Mouse (Mus musculus) forebrain, embryonic 13.5 days (tissue): ENCODE measurements around the gene Pik3c2a. TPM values are rescaled to one million over a fixed set of nuclear protein-coding genes. Genes with fewer than 3 reads are reported as not detected.

Experiments
- ATAC-seq: fragments of 200-750 bp; cut with Nextera tagmentation; 2 replicates; pipeline ENCODE4 v1.8.0; 2017
- H3K27ac ChIP-seq: fragments of 300-500 bp; sonication (generic); 2 replicates; pipeline ENCODE4 v1.5.1; 2015; ENCODE audit warnings: inconsistent platforms, mild to moderate bottlenecking, moderate library complexity
- H3K27me3 ChIP-seq: fragments of 300-500 bp; sonication (generic); 2 replicates; pipeline ENCODE4 v1.6.1; 2015; ENCODE audit warnings: mild to moderate bottlenecking, inconsistent platforms
- H3K36me3 ChIP-seq: fragments of 300-500 bp; sonication (generic); 2 replicates; pipeline ENCODE4 v1.6.1; 2015; ENCODE audit warnings: mild to moderate bottlenecking, inconsistent platforms; ENCODE audit not compliant: poor library complexity, severe bottlenecking
- H3K4me1 ChIP-seq: fragments of 300-500 bp; sonication (generic); 2 replicates; pipeline ENCODE4 v1.6.1; 2015; ENCODE audit warnings: inconsistent platforms
- H3K4me2 ChIP-seq: fragments of 300-500 bp; sonication (generic); 2 replicates; pipeline ENCODE4 v1.6.1; 2015; ENCODE audit warnings: inconsistent platforms, mild to moderate bottlenecking, moderate library complexity
- H3K4me3 ChIP-seq: fragments of 300-500 bp; sonication (generic); 2 replicates; pipeline ENCODE4 v1.5.1; 2015; ENCODE audit warnings: mild to moderate bottlenecking, inconsistent platforms
- H3K9ac ChIP-seq: fragments of 300-500 bp; sonication (generic); 2 replicates; pipeline ENCODE4 v1.6.1; 2015; ENCODE audit warnings: mild to moderate bottlenecking, inconsistent platforms
- H3K9me3 ChIP-seq: fragments of 300-500 bp; sonication (generic); replicated peaks from 2 replicates; pipeline ENCODE4 v1.6.1; 2016; ENCODE audit warnings: inconsistent platforms
- WGBS: fragments of 180-500 bp; shearing (Covaris S2); methylation state at CpG from one replicate; pipeline ENCODE4 v1.1.7; 2015; 5-methylcytosine and 5-hydroxymethylcytosine counted together
- polyA plus RNA-seq: library from polyadenylated mRNA; unstranded; fragments of >200 nt; fragmentation: Nextera tagmentation; extraction: Ambion mirVana; gene quantifications from 2 replicates; pipeline ENCODE4 v1.2.1, GENCODE M21; 2015

Gene Pik3c2a
- polyA plus RNA-seq: 19.8 and 22.6 TPM in 2 replicates

DNA sequence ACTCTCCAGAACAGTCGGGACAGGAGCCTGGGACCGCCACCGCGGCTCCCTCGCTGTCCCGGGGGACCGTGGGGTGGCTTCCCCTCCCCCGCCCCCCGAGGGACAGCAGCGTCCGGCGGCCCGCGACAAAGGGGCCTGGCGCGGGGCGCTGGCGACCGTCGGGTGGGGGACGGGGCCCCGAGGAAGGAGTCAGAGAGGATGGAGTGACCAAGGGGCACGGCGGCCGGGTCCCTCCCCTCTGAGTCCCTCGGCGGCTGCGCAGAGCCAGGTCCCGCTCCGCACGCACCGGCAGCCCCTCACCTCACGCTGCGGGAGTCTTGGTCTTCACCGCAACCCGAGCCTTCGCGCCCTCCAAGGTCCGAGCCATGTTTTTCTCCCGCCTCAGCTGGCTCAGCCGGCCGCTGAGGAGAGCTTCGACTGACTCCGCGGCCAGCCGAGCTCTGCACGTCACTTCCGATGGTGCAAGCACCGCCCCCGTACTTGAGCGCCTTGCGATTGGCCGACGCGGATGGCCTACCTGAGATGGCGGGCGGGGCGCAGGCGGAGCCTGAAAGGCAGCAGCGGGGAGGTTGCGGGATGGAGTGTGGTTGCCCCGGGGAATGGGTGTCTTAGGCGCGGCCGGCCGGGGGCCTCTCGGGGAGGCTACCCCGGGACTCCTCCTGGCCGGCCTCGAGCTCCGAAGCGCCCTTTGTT lies at the start of gene Pik3c2a:
TSS of gene Pik3c2a (minus strand) at position 446 of the 693 bp plus-strand sequence.
- H3K9me3 ChIP-seq: no peaks in the 10 kb centered on the region
- H3K27ac ChIP-seq: peak within 1 kb of the TSS; percentile 92
- H3K4me2 ChIP-seq: peak within 1 kb of the TSS; percentile 73
- no peaks in the 10 kb centered on the region for H3K27me3 ChIP-seq
- H3K36me3 ChIP-seq: no peaks in the 10 kb centered on the region
- under 1% methylated on average over 72 of the region's 72 CpGs for WGBS
- H3K9ac ChIP-seq: peak within 1 kb of the TSS; percentile 93
- peak; percentile 100 for ATAC-seq
- H3K4me1 ChIP-seq: peaks cover 34% of the 10 kb centered on the region
- H3K4me3 ChIP-seq: peak within 1 kb of the TSS; percentile 93

DNA sequence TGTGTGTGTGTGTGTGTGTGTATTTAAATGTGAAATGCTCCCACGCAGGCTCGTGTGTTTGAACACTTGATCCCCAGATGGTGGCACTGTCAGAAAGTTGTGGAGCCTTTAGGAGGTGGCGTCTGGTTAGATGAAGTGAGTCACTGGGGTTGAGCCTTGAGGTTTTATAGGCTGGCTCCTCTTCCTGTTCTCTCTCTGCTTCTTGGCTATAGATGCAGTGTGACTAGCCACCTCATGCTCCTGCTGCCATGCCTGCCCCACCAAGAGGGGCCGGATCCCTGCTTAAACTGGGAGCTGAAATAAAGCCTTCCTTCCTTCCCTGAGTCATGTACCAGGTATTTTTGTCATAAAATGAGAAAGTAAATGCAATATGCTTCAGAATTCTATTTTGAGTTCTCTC lies 47.9 kb upstream of the Pik3c2a start:
- H3K9me3 ChIP-seq: no peaks in the 10 kb centered on the region; the same call in 1 of the 2 replicates
- H3K27ac ChIP-seq: no peak overlapping the region
- H3K9ac ChIP-seq: no peak overlapping the region
- WGBS: 81% methylated on average over 4 of the region's 4 CpGs
- ATAC-seq: no peak
- H3K4me3 ChIP-seq: no peak overlapping the region
- H3K27me3 ChIP-seq: no peaks in the 10 kb centered on the region
- no peak overlapping the region for H3K4me2 ChIP-seq
- no peaks in the 10 kb centered on the region for H3K4me1 ChIP-seq
- no peaks in the 10 kb centered on the region for H3K36me3 ChIP-seq

DNA sequence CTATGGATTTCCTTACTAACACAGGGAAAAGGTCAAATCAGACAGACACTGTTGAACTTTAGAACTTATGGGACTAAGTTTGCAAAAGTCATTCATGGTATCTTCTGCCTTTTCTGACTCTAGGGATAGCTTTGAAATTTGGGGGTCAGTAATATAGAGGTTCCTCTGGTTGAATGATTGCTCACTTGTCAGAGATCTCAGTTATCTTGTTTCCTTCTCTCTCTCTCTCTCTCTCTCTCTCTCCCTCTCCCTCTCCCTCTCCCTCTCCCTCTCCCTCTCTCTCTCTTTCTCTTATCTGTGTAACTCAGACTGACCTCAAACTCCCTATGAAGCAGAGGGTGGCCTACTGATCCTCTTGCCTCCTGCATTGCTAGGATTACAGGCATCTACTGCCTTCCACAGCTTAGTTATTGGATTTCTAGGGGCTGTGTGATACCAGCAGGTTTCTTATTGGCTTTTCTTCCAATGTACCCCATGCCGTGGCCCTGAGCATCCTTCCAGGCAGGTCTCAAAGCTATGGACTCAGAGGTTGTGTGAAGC lies 41.9 kb upstream of the Pik3c2a start:
- Histone ChIP-seq H3K27me3 (no peaks in the 10 kb centered on the region), H3K4me3 (no peak overlapping the region)
- 70% methylated on average over 1 of the region's 1 CpGs for WGBS

DNA sequence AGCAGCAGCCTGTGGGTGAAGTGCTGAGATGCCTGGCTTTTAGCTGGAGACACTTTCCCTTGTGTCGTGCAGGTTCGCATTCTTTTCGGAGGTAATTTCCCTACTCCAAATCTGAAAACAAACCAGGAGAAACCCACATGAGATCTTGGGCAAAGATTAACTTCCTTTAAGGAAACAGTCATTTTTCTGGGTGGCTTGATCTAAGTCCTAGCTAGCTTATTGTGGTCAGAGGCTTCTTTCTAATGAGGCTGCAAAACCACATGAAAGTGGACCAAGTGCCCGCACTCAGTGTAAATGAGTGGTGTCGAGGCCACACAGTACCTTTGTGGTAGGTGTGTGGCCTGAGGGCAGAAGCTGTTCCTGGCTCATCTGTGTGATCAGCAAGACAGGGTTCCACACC lies 41.0 kb upstream of the Pik3c2a start:
- Histone ChIP-seq H3K4me1 (no peaks in the 10 kb centered on the region), H3K4me3 (no peak overlapping the region), H3K9me3 (no peaks in the 10 kb centered on the region), H3K9ac (no peak overlapping the region), H3K36me3 (no peaks in the 10 kb centered on the region), H3K27ac (no peak overlapping the region), H3K4me2 (no peak overlapping the region), H3K27me3 (no peaks in the 10 kb centered on the region)
- 91% methylated on average over 5 of the region's 5 CpGs for WGBS
- ATAC-seq: no peak

More for the DNA sequence above, 41.9 kb upstream of the Pik3c2a start:
- no peak for ATAC-seq
- H3K36me3 ChIP-seq: no peaks in the 10 kb centered on the region
- H3K4me2 ChIP-seq: no peak overlapping the region
- H3K9me3 ChIP-seq: no peaks in the 10 kb centered on the region
- H3K4me1 ChIP-seq: no peaks in the 10 kb centered on the region
- no peak overlapping the region for H3K9ac ChIP-seq
- no peak overlapping the region for H3K27ac ChIP-seq

DNA sequence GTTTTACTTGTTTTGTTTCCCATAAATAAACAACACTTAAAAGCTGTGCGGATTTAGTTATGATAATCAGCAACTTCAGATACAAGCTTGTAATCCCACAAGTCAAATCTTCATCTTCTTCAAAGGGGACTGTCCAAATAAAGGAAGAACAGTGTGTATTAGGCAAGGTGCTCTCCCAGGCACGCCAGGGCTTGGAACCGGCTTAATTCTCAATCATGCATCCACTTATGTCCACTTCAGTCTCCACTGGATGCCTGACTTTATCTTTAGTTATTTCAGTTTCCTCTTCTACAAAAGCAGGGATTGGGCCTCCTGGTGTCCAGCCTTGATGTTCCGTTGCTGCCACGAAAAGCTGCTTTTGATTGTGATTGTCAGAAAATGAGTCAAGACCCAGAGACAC lies 40.5 kb upstream of the Pik3c2a start:
- Histone ChIP-seq H3K27ac (no peak overlapping the region), H3K36me3 (no peaks in the 10 kb centered on the region), H3K4me3 (no peak overlapping the region), H3K4me1 (no peaks in the 10 kb centered on the region), H3K9ac (no peak overlapping the region), H3K9me3 (no peaks in the 10 kb centered on the region), H3K4me2 (no peak overlapping the region), H3K27me3 (no peaks in the 10 kb centered on the region)
- no peak for ATAC-seq
- 75% methylated on average over 5 of the region's 5 CpGs for WGBS

DNA sequence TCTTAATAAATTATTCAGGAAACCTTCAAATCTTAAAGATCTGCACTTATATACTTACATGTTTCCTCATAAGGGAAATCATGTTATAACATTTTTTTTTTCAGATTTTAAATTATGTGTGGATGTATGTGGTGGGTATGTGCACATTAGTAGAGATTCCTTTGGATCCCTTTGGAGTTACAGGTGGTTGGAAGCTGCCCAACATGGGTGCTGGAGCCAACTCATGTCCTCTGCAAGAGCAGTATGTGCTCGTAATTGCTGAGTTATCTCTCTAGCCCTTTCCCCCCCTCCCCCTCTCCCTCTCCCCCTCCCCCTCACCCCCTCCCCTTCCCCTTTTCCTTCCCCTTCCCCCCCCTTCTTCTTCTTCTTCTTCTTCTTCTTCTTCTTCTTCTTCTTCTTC lies 39.9 kb upstream of the Pik3c2a start:
- H3K36me3 ChIP-seq: no peaks in the 10 kb centered on the region
- no peak overlapping the region for H3K27ac ChIP-seq
- 73% methylated on average over 1 of the region's 1 CpGs for WGBS
- ATAC-seq: no peak
- no peaks in the 10 kb centered on the region for H3K27me3 ChIP-seq
- no peak overlapping the region for H3K4me3 ChIP-seq
- no peaks in the 10 kb centered on the region for H3K4me1 ChIP-seq
- H3K4me2 ChIP-seq: no peak overlapping the region
- no peaks in the 10 kb centered on the region for H3K9me3 ChIP-seq
- H3K9ac ChIP-seq: no peak overlapping the region

DNA sequence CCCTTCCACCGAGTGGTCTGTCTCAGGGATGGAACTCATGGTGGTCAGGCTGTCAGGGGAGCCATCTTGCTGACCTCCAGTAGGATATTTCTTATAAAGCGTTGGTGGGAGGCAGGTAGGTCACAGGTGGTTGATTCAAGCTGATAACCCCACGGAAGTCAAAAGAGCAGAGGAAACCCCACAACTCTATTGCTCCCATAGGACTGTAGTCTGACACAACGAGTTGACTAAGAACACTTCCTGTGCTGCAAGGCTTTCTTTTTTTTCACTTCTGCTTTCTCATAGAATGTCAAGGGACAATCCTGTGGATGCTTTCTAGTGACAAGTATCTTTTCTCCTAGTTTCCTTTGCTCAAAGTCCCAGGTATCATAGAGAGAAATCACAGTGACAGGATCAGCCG lies 33.0 kb upstream of the Pik3c2a start:
- 89% methylated on average over 5 of the region's 5 CpGs for WGBS
- Histone ChIP-seq H3K4me2 (no peak overlapping the region), H3K27ac (no peak overlapping the region), H3K9me3 (no peaks in the 10 kb centered on the region), H3K4me3 (no peak overlapping the region), H3K36me3 (no peaks in the 10 kb centered on the region), H3K9ac (no peak overlapping the region), H3K4me1 (no peaks in the 10 kb centered on the region), H3K27me3 (no peaks in the 10 kb centered on the region)
- ATAC-seq: no peak

DNA sequence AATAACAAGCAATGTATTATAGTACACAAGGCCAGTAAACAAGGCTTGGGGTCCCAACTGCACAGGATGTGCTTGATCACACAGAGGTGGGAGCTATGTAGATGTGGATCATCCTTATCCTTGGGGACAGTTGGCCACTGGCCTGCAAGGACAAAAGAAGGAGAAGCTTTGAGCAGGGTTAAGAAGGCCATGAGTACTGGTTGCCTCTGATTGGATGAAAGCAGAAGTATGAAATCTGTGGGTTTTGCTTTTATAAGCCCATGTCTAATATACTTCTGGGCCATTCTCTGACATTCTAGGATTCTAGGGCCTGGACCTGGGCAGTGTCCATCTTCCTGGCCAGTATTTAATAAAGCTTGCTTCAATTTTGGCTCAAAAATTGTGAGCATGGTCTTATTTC lies 32.6 kb upstream of the Pik3c2a start:
- Histone ChIP-seq H3K27ac (no peak overlapping the region), H3K9ac (no peak overlapping the region), H3K4me3 (no peak overlapping the region), H3K27me3 (no peaks in the 10 kb centered on the region), H3K36me3 (no peaks in the 10 kb centered on the region), H3K9me3 (no peaks in the 10 kb centered on the region), H3K4me2 (no peak overlapping the region), H3K4me1 (no peaks in the 10 kb centered on the region)
- ATAC-seq: no peak

DNA sequence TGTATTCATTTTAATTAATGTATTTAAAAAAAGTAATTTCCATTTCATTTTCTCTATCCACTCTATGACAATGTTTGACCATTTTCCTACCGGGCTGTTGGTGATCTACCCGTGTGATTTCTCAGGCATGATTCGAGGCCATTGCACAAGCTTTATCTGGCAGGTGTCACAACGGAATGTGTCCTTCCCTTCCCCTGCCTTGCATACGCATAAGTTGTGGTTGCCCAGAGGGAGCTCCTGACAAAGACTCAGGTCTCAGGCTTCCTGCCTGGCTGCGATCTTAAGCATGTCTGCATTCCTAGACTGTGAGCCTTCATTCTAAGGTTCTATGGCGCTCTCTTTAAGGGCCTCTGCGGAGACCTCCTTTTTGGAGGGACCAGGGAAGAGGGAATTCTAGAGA lies 18.9 kb upstream of the Pik3c2a start:
- ATAC-seq: no peak
- Histone ChIP-seq H3K27ac (no peak overlapping the region), H3K9me3 (no peaks in the 10 kb centered on the region), H3K4me2 (no peak overlapping the region), H3K4me1 (no peaks in the 10 kb centered on the region), H3K36me3 (no peaks in the 10 kb centered on the region), H3K9ac (no peak overlapping the region), H3K4me3 (no peak overlapping the region), H3K27me3 (no peaks in the 10 kb centered on the region)
- 62% methylated on average over 8 of the region's 8 CpGs for WGBS

DNA sequence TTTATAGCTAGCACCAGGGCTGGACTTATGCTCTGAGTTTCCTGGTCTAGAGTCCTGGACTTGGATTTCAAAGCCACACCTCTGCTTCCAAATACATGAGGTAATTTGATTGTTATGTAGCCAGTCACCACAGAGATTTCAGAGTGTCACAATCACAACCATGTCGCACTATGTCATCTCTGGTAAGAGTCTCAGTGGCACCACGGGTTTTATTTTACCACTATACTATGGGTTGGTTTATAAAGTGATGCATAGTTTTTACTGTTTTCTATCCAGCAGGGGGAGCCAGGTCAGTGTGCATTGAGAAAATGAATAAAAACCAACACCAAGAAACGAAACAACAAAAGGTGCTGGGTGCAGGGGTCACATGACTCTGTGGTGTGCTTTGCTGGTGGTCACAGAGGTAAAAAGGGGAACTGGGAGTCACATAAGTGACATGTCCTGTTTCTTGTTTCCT lies 15.8 kb upstream of the Pik3c2a start:
- Histone ChIP-seq H3K36me3 (no peaks in the 10 kb centered on the region), H3K27me3 (no peaks in the 10 kb centered on the region), H3K9ac (no peak overlapping the region), H3K4me1 (no peaks in the 10 kb centered on the region), H3K4me2 (no peak overlapping the region), H3K9me3 (no peaks in the 10 kb centered on the region), H3K4me3 (no peak overlapping the region), H3K27ac (no peak overlapping the region)
- WGBS: 36% methylated on average over 3 of the region's 3 CpGs
- ATAC-seq: no peak

DNA sequence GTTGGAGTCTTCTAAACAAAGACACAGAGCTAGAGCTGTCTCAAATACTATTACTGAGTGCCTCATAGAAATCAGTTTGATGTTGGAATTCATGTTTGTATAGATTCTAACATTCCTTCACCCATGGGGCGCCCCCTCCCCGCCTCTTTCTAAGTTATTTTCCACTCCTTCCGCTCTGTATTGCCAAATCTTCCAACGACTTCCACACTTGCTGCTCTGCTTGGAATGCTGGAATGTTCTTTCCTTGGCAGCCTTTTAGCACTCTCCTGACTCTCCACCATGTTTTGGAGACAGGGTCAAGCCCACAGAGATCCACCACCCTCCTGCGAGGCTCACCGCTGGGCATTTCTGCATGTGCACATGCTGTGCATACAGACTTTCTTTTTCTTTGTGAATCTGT lies 14.1 kb upstream of the Pik3c2a start:
- no peaks in the 10 kb centered on the region for H3K4me1 ChIP-seq
- 90% methylated on average over 6 of the region's 6 CpGs for WGBS
- no peak overlapping the region for H3K27ac ChIP-seq
- no peak overlapping the region for H3K9ac ChIP-seq
- no peak overlapping the region for H3K4me2 ChIP-seq
- H3K9me3 ChIP-seq: no peaks in the 10 kb centered on the region
- H3K36me3 ChIP-seq: no peaks in the 10 kb centered on the region
- H3K27me3 ChIP-seq: no peaks in the 10 kb centered on the region
- H3K4me3 ChIP-seq: no peak overlapping the region
- no peak for ATAC-seq

DNA sequence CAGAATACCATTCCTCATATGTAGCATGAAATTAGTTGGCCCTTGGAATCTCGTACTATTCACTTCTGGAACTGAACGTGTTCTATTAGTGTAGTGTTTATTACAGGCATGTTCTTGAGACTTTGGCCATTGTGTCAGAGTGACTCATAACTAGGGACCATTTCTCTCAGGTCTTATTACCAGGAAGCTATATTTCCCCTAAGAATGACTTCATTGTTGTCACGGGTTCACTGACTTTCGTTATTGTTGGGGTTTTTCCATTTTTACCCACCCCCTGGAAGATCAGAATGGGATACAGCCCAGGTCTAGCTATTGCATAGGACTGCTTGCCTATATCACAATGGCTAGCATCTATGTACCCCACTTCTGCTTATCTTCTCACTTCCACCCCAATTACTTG lies 13.7 kb upstream of the Pik3c2a start:
- Histone ChIP-seq H3K4me2 (no peak overlapping the region), H3K9ac (no peak overlapping the region), H3K27me3 (no peaks in the 10 kb centered on the region), H3K36me3 (no peaks in the 10 kb centered on the region), H3K9me3 (no peaks in the 10 kb centered on the region), H3K4me3 (no peak overlapping the region), H3K27ac (no peak overlapping the region), H3K4me1 (no peaks in the 10 kb centered on the region)
- ATAC-seq: no peak
- WGBS: 87% methylated on average over 4 of the region's 4 CpGs

DNA sequence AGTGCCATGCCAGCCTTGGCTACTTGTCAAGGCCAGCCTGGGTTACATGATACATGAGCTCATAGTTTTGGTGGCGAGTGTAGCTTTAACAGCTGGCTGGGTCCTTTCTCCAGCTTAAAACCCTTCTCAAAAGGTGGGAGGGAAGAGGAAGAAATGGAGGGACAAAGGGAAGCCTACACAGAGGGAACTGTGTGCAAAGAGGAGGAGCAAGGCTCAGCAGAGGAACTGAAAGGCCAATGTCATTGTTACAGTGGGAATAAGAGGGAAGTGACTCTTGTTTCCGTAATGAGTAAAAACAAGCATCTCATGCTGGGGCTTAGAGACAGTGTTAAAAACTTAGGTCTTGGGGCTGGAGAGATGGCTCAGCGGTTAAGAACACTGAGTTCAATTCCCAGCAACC lies 3.4 kb upstream of the Pik3c2a start:
- Histone ChIP-seq H3K4me3 (no peak overlapping the region), H3K4me2 (no peak overlapping the region), H3K27me3 (no peaks in the 10 kb centered on the region), H3K9me3 (no peaks in the 10 kb centered on the region), H3K27ac (no peak overlapping the region), H3K9ac (no peak overlapping the region), H3K36me3 (no peaks in the 10 kb centered on the region), H3K4me1 (peaks cover 24% of the 10 kb centered on the region)
- no peak for ATAC-seq
- WGBS: 69% methylated on average over 3 of the region's 3 CpGs
